Comparison of ENCODE assay signal across 9 mouse cellular contexts in genomic region chr9:78477021-78477551, GRCm38 (mm10). TPM values are rescaled to one million over a fixed set of nuclear protein-coding genes. Genes with fewer than 3 reads are reported as not detected.
A peak's percentile ranks its signal among the peaks of the same experiment; 100 is the strongest.
DNase-seq lines count a peak whose midpoint lies in the region; ATAC-seq and TF ChIP-seq lines count a peak whose summit lies in the region.
"Had no signal": no experiment of that assay in that cellular context is flagged by ENCODE, and none has a peak within 500 bp of the region (broad histone marks: within the 10 kb centered on the region; RNA-seq: fewer than 3 reads in every experiment).

No protein-coding gene starts in this region.

- no peak for TF ChIP-seq POLR2A in heart, adult 2 months (IDR thresholded peaks at IDR 0.05; ENCODE audit: insufficient read depth, low read depth, low read length)
- TF ChIP-seq POLR2A in embryonic fibroblast, embryonic 13.5 days (IDR thresholded peaks at IDR 0.05; ENCODE audit: low read depth, low read length): 0 out of 2 replicates have a peak, but pooled peaks have one; percentile 43

- no peak overlapping the region for H3K27ac ChIP-seq in heart, adult 2 months
- H3K27ac ChIP-seq in heart, embryonic 10.5 days: no peak overlapping the region
- H3K27ac ChIP-seq in embryonic fibroblast, embryonic 13.5 days (ENCODE audit: insufficient read depth, low read length): 0 out of 2 replicates have a peak overlapping the region, but pooled peaks have one; percentile 7
- 0 out of 2 replicates have a peak overlapping the region, but pooled peaks have one; percentile 29 for H3K27ac ChIP-seq in neural tube, embryonic 13.5 days (replicated peaks)

- H3K4me1 ChIP-seq in heart, adult 2 months (ENCODE audit: control insufficient read depth, insufficient read depth, low read length): peaks cover 2% of the 10 kb centered on the region
- H3K4me1 ChIP-seq in heart, embryonic 10.5 days: 0 out of 2 replicates have a peak, but pooled peaks cover 3% of the 10 kb centered on the region
- H3K4me1 ChIP-seq in E14TG2a.4 (replicated peaks; ENCODE audit: low read depth, low read length): no peaks in the 10 kb centered on the region
- no peaks in the 10 kb centered on the region for H3K4me1 ChIP-seq in embryonic fibroblast, embryonic 13.5 days (ENCODE audit: control insufficient read depth, insufficient read depth, low read length)
- H3K4me1 ChIP-seq in neural tube, embryonic 13.5 days (replicated peaks): peaks cover 33% of the 10 kb centered on the region

- WGBS in heart, adult 2 months: 22% methylated on average over 5 of the region's 5 CpGs
- WGBS in heart, embryonic 10.5 days: 5% methylated on average over 5 of the region's 5 CpGs
- WGBS in neural tube, embryonic 13.5 days: under 1% methylated on average over 5 of the region's 5 CpGs

- TF ChIP-seq CTCF in heart, adult 2 months (IDR thresholded peaks at IDR 0.05): peak; percentile 81
- peak; percentile 20 for TF ChIP-seq CTCF in E14TG2a.4 (conservative IDR thresholded peaks at IDR 0.05; ENCODE audit: low read length)
- no peak for TF ChIP-seq CTCF in embryonic fibroblast, embryonic 13.5 days (IDR thresholded peaks at IDR 0.05; ENCODE audit: borderline replicate concordance, insufficient read depth, low read length)

- peak overlapping the region; percentile 33; the same call in 1 of the 2 replicates for H3K4me2 ChIP-seq in neural tube, embryonic 13.5 days

- ATAC-seq in neural tube, embryonic 13.5 days (ENCODE audit: low read depth): no peak

- H3K27me3 ChIP-seq in heart, adult 2 months (ENCODE audit: control insufficient read depth, insufficient read depth, low read length): no peaks in the 10 kb centered on the region; the same call in 1 of the 2 replicates
- H3K27me3 ChIP-seq in heart, embryonic 10.5 days (ENCODE audit: insufficient read depth, poor library complexity, severe bottlenecking): no peaks in the 10 kb centered on the region
- no peaks in the 10 kb centered on the region for H3K27me3 ChIP-seq in E14TG2a.4 (ENCODE audit: insufficient read depth, low read length)
- no peaks in the 10 kb centered on the region for H3K27me3 ChIP-seq in neural tube, embryonic 13.5 days
- H3K27me3 ChIP-seq: megakaryocyte, embryonic 14.5 days had no signal

- H3K9me3 ChIP-seq in heart, embryonic 10.5 days: no peaks in the 10 kb centered on the region
- no peaks in the 10 kb centered on the region for H3K9me3 ChIP-seq in E14TG2a.4 (ENCODE audit: low read length)
- H3K9me3 ChIP-seq in neural tube, embryonic 13.5 days: no peaks in the 10 kb centered on the region
- H3K9me3 ChIP-seq: megakaryocyte, embryonic 14.5 days had no signal

- TF ChIP-seq EP300 in heart, adult 2 months (IDR thresholded peaks at IDR 0.05; ENCODE audit: insufficient read depth, low read depth, low read length): no peak

- H3K9ac ChIP-seq in heart, adult 2 months (ENCODE audit: low read depth, low read length): no peak overlapping the region
- H3K9ac ChIP-seq in neural tube, embryonic 13.5 days: 0 out of 2 replicates have a peak overlapping the region, but pooled peaks have one; percentile 36

- no peak overlapping the region for H3K4me3 ChIP-seq in heart, adult 2 months
- no peak overlapping the region for H3K4me3 ChIP-seq in heart, embryonic 10.5 days
- no peak overlapping the region for H3K4me3 ChIP-seq in E14TG2a.4 (replicated peaks; ENCODE audit: low read length)
- no peak overlapping the region for H3K4me3 ChIP-seq in embryonic fibroblast, embryonic 13.5 days (ENCODE audit: insufficient read depth, low read length)
- 0 out of 2 replicates have a peak overlapping the region, but pooled peaks have one; percentile 0 for H3K4me3 ChIP-seq in neural tube, embryonic 13.5 days
- H3K4me3 ChIP-seq: megakaryocyte, embryonic 14.5 days had no signal

- intact Hi-C loops in heart, adult 2 months (cut with DNase I): loop anchor here (2.0 kb wide), 1 partner anchor 76 kb away; no protein-coding TSS in a partner anchor

- no peaks in the 10 kb centered on the region for H3K79me2 ChIP-seq in heart, adult 2 months (replicated peaks; ENCODE audit: control insufficient read depth, insufficient read depth, low read length)

- peaks cover 23% of the 10 kb centered on the region for H3K36me3 ChIP-seq in heart, adult 2 months (ENCODE audit: control insufficient read depth, insufficient read depth, low read length)
- H3K36me3 ChIP-seq in heart, embryonic 10.5 days: peaks cover 67% of the 10 kb centered on the region
- peaks cover 87% of the 10 kb centered on the region for H3K36me3 ChIP-seq in E14TG2a.4 (ENCODE audit: insufficient read depth, low read length)
- H3K36me3 ChIP-seq in neural tube, embryonic 13.5 days: peaks cover 75% of the 10 kb centered on the region

- no peak for DNase-seq in heart, adult 2 months
- no peak for DNase-seq in heart, embryonic 10.5 days (ENCODE audit: low spot score)
- peak; percentile 14 to 39 for DNase-seq in kidney, postnatal 36 days
- DNase-seq in frontal cortex, postnatal 10 days (ENCODE audit: low spot score in 2 of 2): no peak
- no peak for DNase-seq in right cerebral cortex, postnatal 4 days

RNA-seq across cellular contexts. Expression of gene Eef1a1, which starts 11.9 kb away (rescaled TPM):
- total RNA-seq in heart, adult 2 months (2021): 1,000 to 10,000 TPM in 1 of 2 experiments, 100 to 1,000 TPM in 1; 970 to 1,045 TPM
- 901 and 1,346 TPM in 2 replicates for polyA plus RNA-seq in heart, adult 2 months (2012; rRNA removed)
- 2,877 and 3,185 TPM in 2 replicates for polyA plus RNA-seq in heart, embryonic 10.5 days (2016; fragmentation: Nextera tagmentation; extraction: Ambion mirVana)
- polyA plus RNA-seq in embryonic fibroblast, embryonic 13.5 days (2011; ENCODE audit: insufficient read length, low read depth, missing spikeins): 16,028 and 17,695 TPM in 2 replicates
- 3,346 and 3,414 TPM in 2 replicates for polyA plus RNA-seq in neural tube, embryonic 13.5 days (2015; fragmentation: Nextera tagmentation; extraction: Ambion mirVana)

RNA-seq across cellular contexts. Expression of gene Gm17324, which starts 28.5 kb away (rescaled TPM):
- not detected for total RNA-seq in heart, adult 2 months (2021)
- not detected in 2 replicates for polyA plus RNA-seq in heart, adult 2 months (2012; rRNA removed)
- polyA plus RNA-seq in heart, embryonic 10.5 days (2016; fragmentation: Nextera tagmentation; extraction: Ambion mirVana): 0.89 and 1.1 TPM in 2 replicates
- not detected in 2 replicates for polyA plus RNA-seq in embryonic fibroblast, embryonic 13.5 days (2011; ENCODE audit: insufficient read length, low read depth, missing spikeins)
- polyA plus RNA-seq in neural tube, embryonic 13.5 days (2015; fragmentation: Nextera tagmentation; extraction: Ambion mirVana): 1.3 and 1.5 TPM in 2 replicates

RNA-seq across cellular contexts. Expression of gene Mto1, which starts 29.1 kb away (rescaled TPM):
- 10 to 100 TPM; 22.5 to 27.6 TPM for total RNA-seq in heart, adult 2 months (2021)
- polyA plus RNA-seq in heart, adult 2 months (2012; rRNA removed): 15.8 and 24.9 TPM in 2 replicates
- polyA plus RNA-seq in heart, embryonic 10.5 days (2016; fragmentation: Nextera tagmentation; extraction: Ambion mirVana): 28.1 and 30.3 TPM in 2 replicates
- polyA plus RNA-seq in embryonic fibroblast, embryonic 13.5 days (2011; ENCODE audit: insufficient read length, low read depth, missing spikeins): 14.5 and 15.4 TPM in 2 replicates
- polyA plus RNA-seq in neural tube, embryonic 13.5 days (2015; fragmentation: Nextera tagmentation; extraction: Ambion mirVana): 26.6 and 28.4 TPM in 2 replicates

RNA-seq across cellular contexts. Expression of gene Cgas, which starts 34.0 kb away (rescaled TPM):
- under 1 TPM; 0.43 to 0.55 TPM for total RNA-seq in heart, adult 2 months (2021)
- 0.20 and 0.32 TPM in 2 replicates for polyA plus RNA-seq in heart, adult 2 months (2012; rRNA removed)
- 0.36 and 0.72 TPM in 2 replicates for polyA plus RNA-seq in heart, embryonic 10.5 days (2016; fragmentation: Nextera tagmentation; extraction: Ambion mirVana)
- polyA plus RNA-seq in embryonic fibroblast, embryonic 13.5 days (2011; ENCODE audit: insufficient read length, low read depth, missing spikeins): 5.1 and 5.8 TPM in 2 replicates
- 0.64 and 0.85 TPM in 2 replicates for polyA plus RNA-seq in neural tube, embryonic 13.5 days (2015; fragmentation: Nextera tagmentation; extraction: Ambion mirVana)

Comparison
In these comparisons a context has a peak if more than half of its experiments do, and no peak if none do; other contexts are left out.
1. DNase-seq: peak in kidney, postnatal 36 days (2 of 2); none in heart, adult 2 months (0 of 2), heart, embryonic 10.5 days (single experiment), frontal cortex, postnatal 10 days (0 of 2) and right cerebral cortex, postnatal 4 days (single experiment).
2. H3K27ac ChIP-seq: peak in embryonic fibroblast, embryonic 13.5 days (single experiment) and neural tube, embryonic 13.5 days (single experiment); none in heart, adult 2 months (single experiment) and heart, embryonic 10.5 days (single experiment).